Mouse (Mus musculus): Measurements from ENCODE around the gene Pitpnm3. TPM values are rescaled to one million over a fixed set of nuclear protein-coding genes. Genes with fewer than 3 reads are reported as not detected.

The Pitpnm3 gene
- polyA plus RNA-seq, 1 experiment from 2014 or later = 0.05 TPM

- ATAC-seq (replicated peaks; ENCODE audit: low FRiP score) = no peak
- H3K27ac ChIP-seq = no peak overlapping the region
- no peak overlapping the region for H3K9ac ChIP-seq
- H3K4me2 ChIP-seq = no peak overlapping the region
- no peak overlapping the region for H3K4me3 ChIP-seq (replicated peaks)
- WGBS = 87% methylated on average over 6 of the region's 6 CpGs
- no peaks in the 10 kb centered on the region for H3K27me3 ChIP-seq
- no peaks in the 10 kb centered on the region for H3K4me1 ChIP-seq
- no peaks in the 10 kb centered on the region for H3K36me3 ChIP-seq
- H3K9me3 ChIP-seq (replicated peaks) = no peaks in the 10 kb centered on the region
Observed at GRCm38 (mm10) chr11:72064414-72064813, 71.2 kb downstream of the Pitpnm3 start.

GRCm38 (mm10) chr11:72061093-72061620 lies 74.4 kb downstream of the Pitpnm3 start:
- ATAC-seq (replicated peaks; ENCODE audit: low FRiP score) = no peak

GRCm38 (mm10) chr11:72060416-72060815 lies 75.2 kb downstream of the Pitpnm3 start:
- Histone ChIP-seq H3K4me1 (no peaks in the 10 kb centered on the region), H3K27ac (no peak overlapping the region), H3K4me3 (replicated peaks) (no peak overlapping the region), H3K9me3 (replicated peaks) (no peaks in the 10 kb centered on the region), H3K27me3 (0 out of 2 replicates have a peak, but pooled peaks cover 3% of the 10 kb centered on the region), H3K4me2 (no peak overlapping the region), H3K9ac (no peak overlapping the region), H3K36me3 (no peaks in the 10 kb centered on the region)
- no peak for ATAC-seq (replicated peaks; ENCODE audit: low FRiP score)
- WGBS = 78% methylated on average over 9 of the region's 9 CpGs

More at GRCm38 (mm10) chr11:72061093-72061620, 74.4 kb downstream of the Pitpnm3 start:
- no peak overlapping the region for H3K4me2 ChIP-seq
- H3K27ac ChIP-seq = no peak overlapping the region
- no peak overlapping the region for H3K9ac ChIP-seq
- 64% methylated on average over 13 of the region's 13 CpGs for WGBS
- H3K36me3 ChIP-seq = no peaks in the 10 kb centered on the region
- H3K27me3 ChIP-seq = 0 out of 2 replicates have a peak, but pooled peaks cover 3% of the 10 kb centered on the region
- H3K4me3 ChIP-seq (replicated peaks) = no peak overlapping the region
- H3K4me1 ChIP-seq = no peaks in the 10 kb centered on the region
- no peaks in the 10 kb centered on the region for H3K9me3 ChIP-seq (replicated peaks)

- 70% methylated on average over 3 of the region's 3 CpGs for WGBS
- peaks cover 20% of the 10 kb centered on the region; the same call in 1 of the 2 replicates for H3K27me3 ChIP-seq
Observed at GRCm38 (mm10) chr11:72057166-72057565, 78.4 kb downstream of the Pitpnm3 start.

GRCm38 (mm10) chr11:72055176-72055575 lies 80.4 kb downstream of the Pitpnm3 start:
- no peaks in the 10 kb centered on the region for H3K9me3 ChIP-seq (replicated peaks)
- no peak overlapping the region for H3K27ac ChIP-seq
- no peaks in the 10 kb centered on the region for H3K36me3 ChIP-seq
- H3K4me1 ChIP-seq = peaks cover 21% of the 10 kb centered on the region
- no peak overlapping the region for H3K4me3 ChIP-seq (replicated peaks)
- 30% methylated on average over 2 of the region's 2 CpGs for WGBS
- no peak for ATAC-seq (replicated peaks; ENCODE audit: low FRiP score)
- peaks cover 39% of the 10 kb centered on the region for H3K27me3 ChIP-seq
- H3K9ac ChIP-seq = no peak overlapping the region
- no peak overlapping the region for H3K4me2 ChIP-seq

More at GRCm38 (mm10) chr11:72057166-72057565, 78.4 kb downstream of the Pitpnm3 start:
- no peaks in the 10 kb centered on the region for H3K36me3 ChIP-seq
- H3K27ac ChIP-seq = no peak overlapping the region
- no peak overlapping the region for H3K4me2 ChIP-seq
- no peaks in the 10 kb centered on the region for H3K9me3 ChIP-seq (replicated peaks)
- peaks cover 3% of the 10 kb centered on the region; the same call in 1 of the 2 replicates for H3K4me1 ChIP-seq
- H3K4me3 ChIP-seq (replicated peaks) = no peak overlapping the region
- no peak overlapping the region for H3K9ac ChIP-seq
- no peak for ATAC-seq (replicated peaks; ENCODE audit: low FRiP score)

- Histone ChIP-seq H3K27ac (no peak overlapping the region), H3K4me1 (peaks cover 24% of the 10 kb centered on the region), H3K4me3 (replicated peaks) (no peak overlapping the region), H3K9me3 (replicated peaks) (no peaks in the 10 kb centered on the region), H3K9ac (no peak overlapping the region), H3K4me2 (no peak overlapping the region), H3K36me3 (peaks cover 7% of the 10 kb centered on the region; the same call in 1 of the 2 replicates), H3K27me3 (peaks cover 50% of the 10 kb centered on the region)
- WGBS = 12% methylated on average over 5 of the region's 5 CpGs
- ATAC-seq (replicated peaks; ENCODE audit: low FRiP score) = no peak
Observed at GRCm38 (mm10) chr11:72052636-72053035, 82.9 kb downstream of the Pitpnm3 start.

GRCm38 (mm10) chr11:72052221-72052620 lies 83.4 kb downstream of the Pitpnm3 start:
- no peak for ATAC-seq (replicated peaks; ENCODE audit: low FRiP score)
- peaks cover 24% of the 10 kb centered on the region for H3K4me1 ChIP-seq
- peaks cover 10% of the 10 kb centered on the region for H3K36me3 ChIP-seq
- H3K9me3 ChIP-seq (replicated peaks) = no peaks in the 10 kb centered on the region
- H3K27me3 ChIP-seq = peaks cover 47% of the 10 kb centered on the region
- H3K9ac ChIP-seq = no peak overlapping the region
- no peak overlapping the region for H3K27ac ChIP-seq
- H3K4me2 ChIP-seq = no peak overlapping the region
- WGBS = 60% methylated on average over 3 of the region's 3 CpGs
- H3K4me3 ChIP-seq (replicated peaks) = no peak overlapping the region

- peaks cover 47% of the 10 kb centered on the region for H3K27me3 ChIP-seq
- H3K9ac ChIP-seq = peak overlapping the region; percentile 37
- WGBS = 1% methylated on average over 45 of the region's 45 CpGs
- H3K4me3 ChIP-seq (replicated peaks) = peak overlapping the region; percentile 50
- peaks cover 24% of the 10 kb centered on the region for H3K4me1 ChIP-seq
- ATAC-seq (replicated peaks; ENCODE audit: low FRiP score) = peak; percentile 37
- H3K36me3 ChIP-seq = peaks cover 20% of the 10 kb centered on the region
- no peak overlapping the region for H3K27ac ChIP-seq
- H3K9me3 ChIP-seq (replicated peaks) = no peaks in the 10 kb centered on the region
- peak overlapping the region; percentile 91 for H3K4me2 ChIP-seq
Observed at GRCm38 (mm10) chr11:72050895-72051858, 84.4 kb downstream of the Pitpnm3 start.

- H3K9ac ChIP-seq = 0 out of 2 replicates have a peak overlapping the region, but pooled peaks have one; percentile 37
- H3K4me1 ChIP-seq = peaks cover 24% of the 10 kb centered on the region
- WGBS = 16% methylated on average over 14 of the region's 14 CpGs
- peak overlapping the region; percentile 91 for H3K4me2 ChIP-seq
- H3K9me3 ChIP-seq (replicated peaks) = no peaks in the 10 kb centered on the region
- peaks cover 47% of the 10 kb centered on the region for H3K27me3 ChIP-seq
- no peak for ATAC-seq (replicated peaks; ENCODE audit: low FRiP score)
- peak overlapping the region; percentile 50 for H3K4me3 ChIP-seq (replicated peaks)
- no peak overlapping the region for H3K27ac ChIP-seq
- H3K36me3 ChIP-seq = peaks cover 29% of the 10 kb centered on the region
Observed at GRCm38 (mm10) chr11:72050168-72050894, 85.2 kb downstream of the Pitpnm3 start.

- Histone ChIP-seq H3K9ac (no peak overlapping the region), H3K4me2 (no peak overlapping the region), H3K4me1 (peaks cover 33% of the 10 kb centered on the region), H3K27me3 (peaks cover 47% of the 10 kb centered on the region), H3K36me3 (peaks cover 36% of the 10 kb centered on the region), H3K9me3 (replicated peaks) (no peaks in the 10 kb centered on the region), H3K27ac (no peak overlapping the region), H3K4me3 (replicated peaks) (no peak overlapping the region)
- 78% methylated on average over 8 of the region's 8 CpGs for WGBS
- no peak for ATAC-seq (replicated peaks; ENCODE audit: low FRiP score)
Observed at GRCm38 (mm10) chr11:72049171-72049759, 86.3 kb downstream of the Pitpnm3 start.

GRCm38 (mm10) chr11:72048730-72049129 lies 86.8 kb downstream of the Pitpnm3 start:
- H3K4me2 ChIP-seq = no peak overlapping the region
- H3K27ac ChIP-seq = no peak overlapping the region
- ATAC-seq (replicated peaks; ENCODE audit: low FRiP score) = no peak
- WGBS = 71% methylated on average over 6 of the region's 6 CpGs
- peaks cover 43% of the 10 kb centered on the region for H3K27me3 ChIP-seq
- H3K9me3 ChIP-seq (replicated peaks) = no peaks in the 10 kb centered on the region
- peaks cover 38% of the 10 kb centered on the region for H3K4me1 ChIP-seq
- no peak overlapping the region for H3K9ac ChIP-seq
- H3K4me3 ChIP-seq (replicated peaks) = no peak overlapping the region
- H3K36me3 ChIP-seq = peaks cover 36% of the 10 kb centered on the region
